Mouse (Mus musculus): ENCODE measurements at regions not wholly inside any gene's neighbourhood (a gene's known extent, or its start where the extent isn't known, plus 50 kb on each side); places are given as distances from the start of the nearest gene placed in this dataset.
"Not testable (repeated sequence)": the region's sequence is repeated elsewhere in the genome, so short reads cannot be mapped to it uniquely, and the experiment has no call there.

GRCm38 (mm10) chr14:101067082-101067481 is 133.0 kb downstream of the Prr30 start:
- no peak for DNase-seq

GRCm38 (mm10) chr14:101056874-101057273 is 143.3 kb downstream of the Prr30 start:
- no peak for DNase-seq

GRCm38 (mm10) chr14:101055915-101056314 is 144.2 kb downstream of the Prr30 start:
- no peak for DNase-seq

- DNase-seq, result no peak
These were observed 145.3 kb downstream of the Prr30 start for GRCm38 (mm10) chr14:101054786-101055185.

- no peak for DNase-seq
These were observed 147.4 kb downstream of the Prr30 start for GRCm38 (mm10) chr14:101052760-101053159.

- DNase-seq, result no peak
These were observed 149.9 kb downstream of the Prr30 start for GRCm38 (mm10) chr14:101050212-101050611.

GRCm38 (mm10) chr14:101049664-101050203 is 150.4 kb downstream of the Prr30 start:
- no peak for DNase-seq

GRCm38 (mm10) chr14:101043494-101043893 is 156.6 kb downstream of the Prr30 start:
- DNase-seq, result no peak

- no peak for DNase-seq
These were observed 199.1 kb downstream of the Prr30 start for GRCm38 (mm10) chr14:101001070-101001469.

GRCm38 (mm10) chr14:100980754-100981153 is 219.4 kb downstream of the Prr30 start:
- DNase-seq, result no peak

GRCm38 (mm10) chr14:100978515-100978914 is 221.6 kb downstream of the Prr30 start:
- DNase-seq, result no peak

- DNase-seq, result no peak
These were observed 229.2 kb downstream of the Prr30 start for GRCm38 (mm10) chr14:100970970-100971369.

- DNase-seq, result no peak
These were observed 239.9 kb downstream of the Prr30 start for GRCm38 (mm10) chr14:100960198-100960597.

GRCm38 (mm10) chr14:100955806-100956436 is 244.2 kb downstream of the Prr30 start:
- DNase-seq, result no peak

GRCm38 (mm10) chr14:100950681-100951119 is 249.4 kb downstream of the Prr30 start:
- DNase-seq, result no peak

- DNase-seq, result not testable (repeated sequence)
These were observed 252.5 kb downstream of the Prr30 start for GRCm38 (mm10) chr14:100947625-100948024.

GRCm38 (mm10) chr14:100937358-100937887 is 262.7 kb downstream of the Prr30 start:
- DNase-seq, result no peak

- DNase-seq, result no peak
These were observed 265.6 kb downstream of the Prr30 start for GRCm38 (mm10) chr14:100934554-100934953.

GRCm38 (mm10) chr14:100924880-100925279 is 275.2 kb downstream of the Prr30 start:
- DNase-seq, result no peak

- no peak for DNase-seq
These were observed 299.9 kb downstream of the Prr30 start for GRCm38 (mm10) chr14:100900221-100900620.

- no peak for DNase-seq
These were observed 301.1 kb downstream of the Prr30 start for GRCm38 (mm10) chr14:100899074-100899473.

- peak; percentile 22 for DNase-seq
These were observed 310.7 kb downstream of the Prr30 start for GRCm38 (mm10) chr14:100889163-100890157.

GRCm38 (mm10) chr14:100883115-100883514 is 317.0 kb downstream of the Prr30 start:
- DNase-seq, result no peak

Data from kidney, adult 18-20 months (tissue).